Mouse (Mus musculus) brain, embryonic 14.5 days (tissue): ENCODE measurements around the gene Crocc2.
"Not testable (repeated sequence)": the region's sequence is repeated elsewhere in the genome, so short reads cannot be mapped to it uniquely, and the experiment has no call there.

Experiments
- CTCF ChIP-seq: fragments of 200-500 bp; IDR thresholded peaks from 2 replicates; pipeline ENCODE4 v1.5.1; 2012; ENCODE audit warnings: inconsistent platforms, mild to moderate bottlenecking, moderate library complexity, borderline replicate concordance; ENCODE audit not compliant: insufficient read depth, insufficient read length; ENCODE audit errors: extremely low read depth
- POLR2A ChIP-seq: fragments of 200-500 bp; IDR thresholded peaks from 2 replicates; pipeline ENCODE4 v1.6.1; 2012; ENCODE audit warnings: mild to moderate bottlenecking, inconsistent platforms, borderline replicate concordance; ENCODE audit not compliant: poor library complexity, insufficient read depth, insufficient read length, severe bottlenecking; ENCODE audit errors: extremely low read depth

GRCm38 (mm10) chr1:93197454-93197853, 28.9 kb downstream of the Crocc2 start:
- not testable (repeated sequence) for TF ChIP-seq POLR2A, CTCF
